Mouse (Mus musculus) embryonic stem cell, embryonic (primary cell): ENCODE data around the gene Rnf128.

Source experiments
- CTCF ChIA-PET, 4 experiments: fragments of 300-600 bp in 2 of 4; fragments of 350-600 bp in 2 of 4; sonication (Branson Sonifier 250); formaldehyde crosslinking; loops; one replicate each; lab custom pipeline; 2022; ENCODE audit warnings: inconsistent platforms in 2 of 4; lab: Charles Lee
- POLR2A ChIA-PET, 4 experiments: fragments of 300-600 bp in 2 of 4; fragments of 350-600 bp in 2 of 4; sonication (Branson Sonifier 250); formaldehyde crosslinking; loops; one replicate each; lab custom pipeline; 2022; ENCODE audit warnings: antibody characterized with exemption in 4 of 4, inconsistent platforms in 1 of 4; lab: Charles Lee

Gene Rnf128

GRCm38 (mm10) chrX:139610033-139610764 lies 47.1 kb downstream of the Rnf128 start:
- CTCF ChIA-PET = interaction anchor here in 1 of 4 experiments (0.7 kb wide), 1 partner anchor 20 kb away, joined by 5 read pairs; no protein-coding TSS in a partner anchor
- POLR2A ChIA-PET = interaction anchor here in 3 of 4 experiments (0.6 to 2.2 kb wide), 24 partner anchors 9 to 276 kb away, joined by 3 to 10 read pairs (median 4); partner anchors contain the start of genes Tbc1d8b (in 2 of the 3), Trap1a (in 2 of the 3) and Ripply1 (in 1 of the 3)

- CTCF ChIA-PET = no interaction called here
Observed at GRCm38 (mm10) chrX:139610765-139611300, 47.7 kb downstream of the Rnf128 start.

GRCm38 (mm10) chrX:139614761-139615160 lies 51.6 kb downstream of the Rnf128 start:
- ChIA-PET POLR2A (interaction anchor here in 2 of 4 experiments (0.7 to 1.2 kb wide), 3 partner anchors 15 to 257 kb away, joined by 3 to 5 read pairs (median 3); no protein-coding TSS in a partner anchor), CTCF (no interaction called here)

More at GRCm38 (mm10) chrX:139610765-139611300, 47.7 kb downstream of the Rnf128 start:
- POLR2A ChIA-PET = interaction anchor here in 3 of 4 experiments (0.6 to 2.2 kb wide), 24 partner anchors 8 to 581 kb away, joined by 3 to 10 read pairs (median 4); partner anchors contain the start of genes Tbc1d8b (in 2 of the 3), Ripply1 (in 1 of the 3) and Trap1a (in 1 of the 3)

- ChIA-PET CTCF (no interaction called here), POLR2A (interaction anchor here in 2 of 4 experiments (0.7 to 1.8 kb wide), 3 partner anchors 10 to 12 kb away, joined by 3 to 6 read pairs (median 3); no protein-coding TSS in a partner anchor)
Observed at GRCm38 (mm10) chrX:139622071-139622470, 59.0 kb downstream of the Rnf128 start.

GRCm38 (mm10) chrX:139634758-139635157 lies 71.6 kb downstream of the Rnf128 start:
- ChIA-PET CTCF (no interaction called here), POLR2A (interaction anchor here in 1 of 4 experiments (0.6 to 2.6 kb wide), 3 partner anchors 8 to 397 kb away, joined by 4 to 6 read pairs (median 5); no protein-coding TSS in a partner anchor)

DNA sequence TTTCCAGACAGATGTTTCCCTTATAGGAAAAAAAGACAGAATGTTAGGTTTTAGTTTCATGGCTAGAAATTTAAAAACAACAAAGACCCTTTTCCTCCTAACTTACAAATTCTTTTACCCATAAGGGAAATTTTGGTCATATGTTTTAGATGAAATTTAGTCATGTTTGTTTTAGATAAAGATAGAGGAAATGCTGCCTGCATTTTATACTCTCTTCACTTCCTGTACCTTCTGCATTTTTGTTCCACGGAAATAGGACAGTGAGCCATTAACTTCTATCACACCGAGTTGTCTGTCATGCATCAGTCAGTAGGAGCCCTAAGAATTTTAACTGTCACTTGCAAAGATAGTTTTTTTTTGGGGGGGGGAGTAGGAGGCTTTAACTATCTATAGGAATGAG lies 76.6 kb downstream of the Rnf128 start:
- CTCF ChIA-PET = no interaction called here
- POLR2A ChIA-PET = no interaction called here

DNA sequence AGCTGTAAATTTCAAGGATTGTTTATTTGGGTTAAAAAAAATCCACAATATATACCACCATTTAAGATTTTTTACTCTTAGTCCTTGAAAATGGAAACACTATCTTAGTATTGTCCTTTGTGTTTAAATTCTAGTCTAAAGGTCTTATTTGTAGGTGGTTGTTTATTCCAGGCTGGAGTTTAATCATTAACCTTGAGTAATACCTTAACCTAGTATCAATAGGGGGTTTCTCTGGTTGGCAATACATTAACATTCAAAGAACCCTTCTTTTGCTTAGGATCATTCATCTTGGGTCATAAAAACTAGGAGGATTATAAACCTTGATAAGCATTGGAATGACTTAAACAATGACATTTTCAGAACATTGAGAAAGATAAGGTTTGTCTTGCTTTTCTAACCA lies 77.3 kb downstream of the Rnf128 start:
- CTCF ChIA-PET = no interaction called here
- POLR2A ChIA-PET = no interaction called here

DNA sequence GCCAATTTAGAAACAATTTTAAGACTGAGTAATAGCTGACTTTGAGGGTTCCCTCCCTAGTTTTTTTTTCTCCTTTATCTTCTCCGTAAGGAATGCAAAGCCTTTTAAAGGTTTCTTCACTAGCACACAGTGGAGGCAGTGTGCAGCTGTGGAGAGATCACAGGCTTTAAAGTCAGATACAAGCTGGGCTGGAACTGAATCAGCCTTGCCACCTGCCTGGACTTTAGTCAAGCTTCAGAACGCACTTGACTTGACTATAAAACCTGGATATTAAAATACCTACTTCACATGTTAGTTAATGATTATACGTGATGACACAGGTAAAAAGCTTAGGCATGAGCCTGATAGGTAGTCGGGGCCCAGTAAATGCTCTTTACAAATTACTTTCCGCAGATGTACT lies 89.1 kb downstream of the Rnf128 start:
- POLR2A ChIA-PET = interaction anchor here in 1 of 4 experiments (0.7 kb wide), 1 partner anchor 319 kb away, joined by 3 read pairs; no protein-coding TSS in a partner anchor
- CTCF ChIA-PET = no interaction called here

DNA sequence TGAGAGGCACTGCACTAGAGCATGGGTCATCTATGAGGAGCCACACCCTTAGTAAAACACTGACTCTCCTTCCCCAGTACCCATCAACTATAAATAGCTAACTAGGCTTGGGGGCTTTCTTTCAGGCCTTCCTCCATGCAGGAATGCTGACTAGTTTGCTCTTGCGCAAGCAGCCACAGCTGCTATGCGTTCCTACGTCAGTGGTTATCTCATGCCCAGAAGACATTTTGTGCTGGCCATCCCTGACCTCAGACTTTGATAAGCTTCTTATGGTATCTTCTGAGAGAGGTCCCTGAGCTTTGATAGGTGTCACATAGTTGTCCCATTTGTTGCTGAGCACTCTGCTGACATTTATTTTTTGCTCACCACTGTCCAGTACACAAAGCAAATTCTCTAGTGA lies 90.2 kb downstream of the Rnf128 start:
- ChIA-PET POLR2A (no interaction called here), CTCF (no interaction called here)

- POLR2A ChIA-PET = no interaction called here
- CTCF ChIA-PET = no interaction called here
Observed at GRCm38 (mm10) chrX:139654350-139655063, 91.4 kb downstream of the Rnf128 start.

DNA sequence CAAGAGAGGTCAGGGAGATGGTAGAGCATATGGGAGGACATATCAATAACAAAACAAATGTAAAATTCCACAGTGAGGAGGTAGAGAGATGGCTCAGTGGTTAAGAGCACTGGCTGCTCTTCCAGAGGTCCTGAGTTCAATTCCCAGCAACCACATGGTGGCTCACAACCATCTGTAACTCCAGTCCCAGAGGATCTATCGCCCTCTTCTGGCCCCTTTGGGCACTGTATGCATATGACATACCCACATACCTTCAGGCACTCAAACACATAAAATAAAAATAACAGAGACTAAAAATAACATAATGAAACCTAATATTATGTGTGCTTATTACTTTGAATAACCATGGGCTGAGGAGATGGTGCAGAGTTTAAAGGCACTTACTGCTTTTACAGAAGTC lies 99.0 kb downstream of the Rnf128 start:
- ChIA-PET POLR2A (no interaction called here), CTCF (no interaction called here)

GRCm38 (mm10) chrX:139665829-139666228 lies 102.7 kb downstream of the Rnf128 start:
- POLR2A ChIA-PET = no interaction called here
- CTCF ChIA-PET = no interaction called here

- ChIA-PET POLR2A (interaction anchor here in 2 of 4 experiments (1.0 to 1.5 kb wide), 4 partner anchors 25 to 351 kb away, joined by 3 to 6 read pairs (median 4); partner anchors contain the start of genes Ripply1 (in 1 of the 2) and Trap1a (in 1 of the 2)), CTCF (no interaction called here)
Observed at GRCm38 (mm10) chrX:139684410-139684774, 121.3 kb downstream of the Rnf128 start.

DNA sequence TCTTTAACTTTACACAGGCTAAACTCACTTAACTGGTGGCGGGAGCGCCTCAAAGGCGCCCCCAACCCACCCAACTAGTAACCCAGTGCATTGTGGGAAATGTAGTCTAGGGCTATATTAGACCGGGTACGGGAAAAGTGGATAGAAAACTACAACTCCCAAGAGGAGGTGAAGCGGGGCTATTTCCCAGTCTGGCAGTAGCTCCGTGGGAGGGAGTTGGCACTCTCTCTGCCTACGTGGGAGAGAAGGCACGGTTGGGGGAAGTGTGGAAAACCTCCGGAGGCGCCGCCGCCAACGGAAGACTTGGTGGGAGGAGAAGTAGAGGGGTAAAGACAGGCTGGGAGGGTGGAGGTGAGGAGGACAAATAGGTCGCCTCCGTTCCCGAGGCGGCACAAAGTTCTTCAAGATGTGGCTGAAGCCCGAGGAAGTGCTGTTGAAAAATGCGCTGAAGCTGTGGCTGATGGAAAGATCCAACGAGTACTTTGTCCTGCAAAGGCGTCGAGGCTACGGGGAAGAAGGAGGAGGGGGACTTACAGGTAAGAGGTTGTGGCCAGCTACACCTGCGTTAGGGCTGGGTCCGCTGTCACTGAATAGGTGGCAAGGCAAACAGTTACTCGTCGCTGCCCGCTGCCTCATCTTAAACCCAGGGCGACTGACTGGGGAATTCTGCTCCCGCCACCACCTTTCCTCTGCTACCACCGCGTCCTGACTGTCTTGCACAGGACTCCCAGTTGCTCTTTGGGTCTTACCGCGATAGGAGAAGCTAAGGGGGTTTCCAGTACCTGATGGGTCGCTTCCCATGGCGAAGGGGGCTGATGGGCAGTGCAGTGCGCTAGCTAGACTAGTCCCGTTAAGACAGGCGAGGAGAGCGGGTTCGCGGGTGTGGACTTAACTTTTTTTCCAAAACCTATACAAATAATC lies 121.9 kb downstream of the Rnf128 start, which contains the start of gene Tbc1d8b:
Tbc1d8b (plus strand) TSS at position 222 of the 921 bp plus-strand sequence.
- CTCF ChIA-PET = interaction anchor here in 1 of 4 experiments (0.6 kb wide), 1 partner anchor 1595 kb away, joined by 3 read pairs; no protein-coding TSS in a partner anchor
- POLR2A ChIA-PET = interaction anchor here in 3 of 4 experiments (0.6 to 1.5 kb wide), 9 partner anchors 12 to 352 kb away, joined by 3 to 6 read pairs (median 3); partner anchors contain the start of genes Ripply1 (in 1 of the 3) and Trap1a (in 1 of the 3)

DNA sequence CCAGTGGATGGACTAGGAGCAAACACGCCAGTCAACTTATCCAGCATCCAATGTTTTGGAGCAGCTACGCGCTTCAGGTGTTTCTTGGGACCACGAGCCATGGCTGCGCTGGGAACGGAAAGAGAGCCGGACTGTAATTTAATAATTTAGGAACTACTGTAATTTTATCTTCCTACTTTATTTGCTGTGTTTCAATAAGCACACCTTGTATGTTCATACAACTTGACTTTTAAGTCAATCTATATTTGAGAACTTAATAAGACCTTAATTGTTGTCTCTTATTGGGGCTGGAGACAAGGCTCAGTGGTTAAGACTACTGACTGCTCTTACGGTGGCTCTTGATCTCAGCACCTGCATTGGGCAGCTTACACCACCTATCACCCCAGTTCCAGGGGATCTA lies 151.3 kb downstream of the Rnf128 start, which contains the start of gene Gm15013:
Gm15013 (minus strand) TSS at position 101 of the 400 bp plus-strand sequence.
- POLR2A ChIA-PET = no interaction called here
- CTCF ChIA-PET = no interaction called here

DNA sequence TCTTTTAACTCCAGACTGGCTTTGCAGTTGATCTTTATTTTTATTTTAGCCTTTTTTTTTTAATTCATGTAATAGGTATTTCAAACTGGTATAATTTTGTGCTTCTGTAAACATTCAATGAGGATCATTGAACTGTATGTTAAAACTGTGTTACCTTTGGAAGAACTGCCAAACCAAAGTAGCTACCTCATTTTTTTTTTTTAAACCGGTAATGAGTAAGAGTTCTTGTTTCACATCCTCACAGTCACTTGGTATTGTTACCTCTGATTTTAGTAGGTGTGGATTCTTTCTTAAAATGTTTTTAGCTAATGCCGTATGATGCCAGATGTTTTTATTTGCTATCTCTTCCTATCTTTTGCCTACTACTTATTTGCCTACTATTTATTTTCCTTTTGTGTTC lies 159.2 kb downstream of the Rnf128 start:
- CTCF ChIA-PET = no interaction called here
- POLR2A ChIA-PET = no interaction called here
